Mouse (Mus musculus) adrenal gland, postnatal 10 days (tissue): ENCODE results near the gene Dpysl5. TPM values are rescaled to one million over a fixed set of nuclear protein-coding genes. Genes with fewer than 3 reads are reported as not detected.
"Not testable (repeated sequence)": the region's sequence is repeated elsewhere in the genome, so short reads cannot be mapped to it uniquely, and the experiment has no call there.

Source experiments
- DNase-seq: peaks from one replicate; pipeline ENCODE4 v3.0.0; 2021; ENCODE audit warnings: mixed read lengths
- long read RNA-seq, 2 experiments: library from polyadenylated mRNA; stranded (forward); transcript quantifications; one replicate each; pipeline ENCODE4 v2.0.0; 2021
- total RNA-seq, 2 experiments: library from RNA; stranded (reverse); gene quantifications; 2 replicates each; pipeline ENCODE4 v1.2.3; 2021

Dpysl5 gene
- 1 to 10 TPM; 4.5 to 8.8 TPM for total RNA-seq
- long read RNA-seq, experiment 1 = 0 reads
- long read RNA-seq, experiment 2, partial matches to known transcripts = 1 of 3 reads
- long read RNA-seq, experiment 2, other reads (novel, unspliced or antisense) = 2 of 3 reads

DNA sequence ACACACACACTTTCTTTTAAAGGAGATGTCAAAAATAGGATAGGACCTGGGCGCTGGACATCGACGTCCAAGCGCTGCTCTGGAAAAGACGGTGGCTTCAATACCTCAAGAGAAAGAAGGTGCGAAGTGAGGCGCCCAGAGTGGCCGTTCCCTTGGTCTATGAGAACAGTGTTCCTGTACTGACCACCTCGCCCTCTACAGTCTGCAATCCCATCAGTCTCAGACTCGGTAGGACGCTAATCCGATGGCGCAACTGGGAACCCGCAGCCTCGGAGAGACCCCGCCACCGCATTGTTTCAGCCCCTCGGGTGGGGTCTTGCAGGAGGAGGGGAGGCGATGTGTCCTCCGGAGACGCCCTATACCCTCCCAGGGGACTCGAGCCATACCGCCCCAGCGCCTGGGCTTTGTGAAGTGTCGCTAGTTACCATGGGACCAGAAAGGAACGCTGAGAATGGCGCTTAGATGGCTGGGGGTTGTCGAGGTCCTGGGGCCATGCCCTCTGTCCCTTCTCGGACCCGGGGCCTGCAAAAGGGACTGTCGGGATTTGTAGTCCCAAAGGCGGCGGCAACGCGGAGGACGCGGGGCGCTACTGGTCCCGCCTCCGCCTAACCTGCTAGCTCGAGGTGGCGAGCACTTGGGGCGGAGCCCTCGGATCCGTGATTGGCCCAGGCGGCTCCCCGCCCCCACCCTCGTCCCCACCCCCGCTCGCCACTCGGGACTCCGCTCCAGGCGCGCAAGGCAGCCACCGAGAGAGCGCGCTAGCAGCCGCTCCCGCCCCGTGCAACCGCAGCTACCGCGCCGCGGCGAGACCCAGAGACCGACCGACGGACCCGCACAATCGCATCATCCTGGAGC lies at the start of gene Dpysl5:
Gene Dpysl5, plus strand, starts transcription at position 418 of the 855 bp plus-strand sequence.
- DNase-seq = peak; percentile 79

GRCm38 (mm10) chr5:30665360-30665759 lies 46.0 kb upstream of the Dpysl5 start:
- no peak for DNase-seq

GRCm38 (mm10) chr5:30665968-30666367 lies 45.4 kb upstream of the Dpysl5 start:
- no peak for DNase-seq

DNA sequence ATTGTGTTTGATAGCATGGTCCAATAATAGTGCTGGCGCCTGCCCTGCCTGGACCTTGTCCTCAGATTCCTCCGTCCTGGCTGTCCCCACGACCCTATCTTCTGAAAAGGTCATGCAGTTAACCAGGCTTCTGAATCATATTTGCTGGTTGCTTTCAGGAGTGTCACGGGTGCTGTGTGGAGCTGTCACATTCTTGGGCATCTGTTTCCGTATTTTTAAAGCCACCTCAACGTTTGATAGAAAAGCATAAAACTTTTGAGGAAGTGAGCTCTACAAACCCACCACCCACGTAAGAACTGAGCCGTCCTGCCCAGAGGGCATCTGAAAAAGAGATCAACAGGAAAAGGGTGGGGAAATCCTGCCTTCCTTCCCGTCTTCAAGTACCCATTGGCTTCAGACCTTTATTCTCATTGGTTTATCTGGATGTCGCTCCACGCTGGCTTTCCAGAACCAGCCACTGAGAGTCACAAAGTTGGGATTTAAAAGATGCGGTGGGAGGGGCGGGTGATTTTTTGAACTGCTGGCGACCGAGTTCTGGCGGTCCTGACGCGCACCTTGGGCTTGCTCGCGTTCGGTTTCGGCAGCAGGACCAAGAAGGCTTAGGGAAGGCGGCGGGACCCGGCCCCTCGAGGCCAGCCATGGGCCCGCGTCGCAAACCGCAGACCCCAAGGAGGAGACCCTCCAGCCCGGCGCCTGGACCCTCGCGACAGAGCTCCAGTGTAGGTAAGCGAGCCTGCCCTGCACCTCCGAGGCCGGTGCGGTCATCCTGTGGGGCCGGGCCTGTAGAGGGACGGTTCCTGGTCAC lies 44.8 kb upstream of the Dpysl5 start, which contains the start of gene Cenpa:
Gene Cenpa, plus strand, starts transcription at position 387 of the 805 bp plus-strand sequence.
- DNase-seq = peak; percentile 90

GRCm38 (mm10) chr5:30667215-30667614 lies 44.1 kb upstream of the Dpysl5 start:
- DNase-seq = no peak

- DNase-seq = no peak
Measured at GRCm38 (mm10) chr5:30667686-30668085, 43.7 kb upstream of the Dpysl5 start.

GRCm38 (mm10) chr5:30668637-30669495 lies 42.5 kb upstream of the Dpysl5 start:
- DNase-seq = no peak

DNA sequence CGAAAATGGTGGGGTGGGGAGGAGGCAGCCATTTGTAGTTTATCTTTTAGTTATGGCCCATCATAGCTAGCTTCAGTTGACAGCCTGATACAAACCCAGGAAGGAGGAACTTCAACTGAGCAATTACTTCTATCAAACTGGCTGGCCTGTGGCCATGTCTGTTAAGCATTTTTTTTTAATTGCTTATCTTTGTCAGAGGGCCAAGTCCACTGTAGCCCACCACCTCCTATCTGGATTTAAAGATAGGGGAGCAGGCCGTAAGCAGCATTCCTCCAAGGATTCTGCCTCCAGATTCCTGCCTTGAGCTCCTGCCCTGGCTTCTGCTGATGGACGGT lies 41.9 kb upstream of the Dpysl5 start:
- no peak for DNase-seq

GRCm38 (mm10) chr5:30670091-30670490 lies 41.3 kb upstream of the Dpysl5 start:
- no peak for DNase-seq

- DNase-seq = no peak
Measured at GRCm38 (mm10) chr5:30674001-30674400, 37.4 kb upstream of the Dpysl5 start.

- DNase-seq = no peak
Measured at GRCm38 (mm10) chr5:30676800-30677199, 34.6 kb upstream of the Dpysl5 start.

DNA sequence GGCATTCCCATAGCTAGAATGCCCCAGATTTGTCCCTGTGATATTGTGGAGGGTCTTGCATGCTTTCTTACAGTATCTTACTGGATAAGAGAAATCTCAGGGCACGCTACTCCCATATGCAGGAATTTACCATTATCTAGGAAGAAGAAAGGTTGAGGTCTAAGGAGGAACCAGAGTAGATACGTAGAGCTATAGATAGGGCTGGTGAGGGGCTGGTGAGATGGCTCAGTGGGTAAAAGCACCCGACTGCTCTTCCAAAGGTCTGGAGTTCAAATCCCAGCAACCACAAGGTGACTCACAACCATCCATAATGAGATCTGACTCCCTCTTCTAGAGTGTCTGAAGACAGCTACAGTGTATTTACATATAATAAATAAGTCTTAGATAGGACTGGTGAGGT lies 33.3 kb upstream of the Dpysl5 start:
- DNase-seq = not testable (repeated sequence)

DNA sequence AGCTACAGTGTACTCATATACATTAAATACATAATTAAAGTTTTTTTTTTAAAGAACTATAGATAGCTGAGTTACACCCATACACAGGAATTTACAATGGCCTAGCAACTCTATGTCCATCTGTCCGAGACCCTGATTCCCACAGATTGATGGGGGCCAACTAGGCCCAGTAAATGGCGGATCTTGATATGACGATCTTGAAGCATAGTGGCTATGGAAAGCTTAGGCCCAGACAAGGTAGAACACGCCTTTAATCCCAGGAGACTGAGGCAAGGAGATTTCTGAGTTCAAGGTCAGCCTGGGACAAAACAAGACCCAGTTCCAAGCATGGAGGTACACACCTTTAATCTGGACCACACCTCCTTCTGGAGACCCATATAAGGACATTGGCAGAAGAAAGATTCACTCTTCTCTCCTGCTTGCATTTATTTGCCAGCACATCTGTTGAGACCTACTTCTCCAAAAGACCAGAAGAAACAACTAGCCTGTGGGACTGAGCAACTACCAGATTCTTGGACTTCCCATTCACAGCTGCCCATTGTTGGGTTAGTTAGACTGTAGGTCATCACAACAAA lies 32.6 kb upstream of the Dpysl5 start:
- DNase-seq = no peak

DNA sequence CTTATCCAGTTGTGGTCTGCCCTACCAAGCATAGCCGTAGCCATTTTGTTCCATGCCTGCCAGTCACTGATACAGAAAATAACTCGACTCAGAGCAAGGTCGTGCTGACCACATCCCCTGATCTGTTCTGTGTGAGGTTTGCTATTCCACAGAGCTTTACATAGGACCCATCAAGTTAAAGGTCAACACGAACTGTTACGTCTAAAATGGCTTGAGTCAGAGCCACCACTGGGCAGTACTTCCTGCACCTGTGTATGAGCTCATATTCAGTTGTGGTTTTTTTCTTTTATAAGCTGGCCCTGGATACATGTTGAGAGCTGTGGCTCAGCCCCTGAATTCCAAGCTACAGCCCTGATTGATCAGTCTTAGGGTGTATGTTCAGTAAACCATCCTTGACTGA lies 31.8 kb upstream of the Dpysl5 start:
- no peak for DNase-seq

- no peak for DNase-seq
Measured at GRCm38 (mm10) chr5:30681970-30682369, 29.4 kb upstream of the Dpysl5 start.

DNA sequence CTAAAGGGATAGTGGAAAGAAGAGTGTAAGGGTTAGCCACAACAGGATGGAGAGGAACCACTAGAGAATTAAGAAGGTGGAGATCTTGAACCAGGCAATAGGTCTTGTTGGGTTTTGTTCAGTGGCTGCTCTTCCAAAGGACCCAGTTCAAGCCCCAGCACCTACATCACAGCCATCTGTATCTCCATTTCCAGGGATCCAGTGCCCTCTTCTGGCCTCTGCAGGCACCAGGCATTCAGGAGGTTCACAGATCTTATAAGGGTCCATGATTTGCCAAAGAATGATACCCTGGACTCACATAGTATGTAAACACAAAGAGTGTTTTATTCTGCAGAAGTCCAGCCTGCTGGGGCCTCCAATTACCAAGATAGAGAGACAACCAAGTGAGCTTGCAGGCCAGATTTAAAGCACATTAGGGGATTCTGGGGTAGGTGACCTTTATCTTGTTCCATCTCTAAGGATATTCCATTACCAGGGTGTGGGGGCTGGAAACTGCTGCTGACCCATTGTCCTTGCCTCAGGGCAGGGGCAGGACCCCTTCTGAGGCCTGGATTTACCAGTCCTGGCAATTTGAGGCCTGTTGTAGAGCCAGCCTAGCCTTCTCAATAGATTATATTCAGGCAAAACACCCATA lies 28.3 kb upstream of the Dpysl5 start:
- no peak for DNase-seq

DNA sequence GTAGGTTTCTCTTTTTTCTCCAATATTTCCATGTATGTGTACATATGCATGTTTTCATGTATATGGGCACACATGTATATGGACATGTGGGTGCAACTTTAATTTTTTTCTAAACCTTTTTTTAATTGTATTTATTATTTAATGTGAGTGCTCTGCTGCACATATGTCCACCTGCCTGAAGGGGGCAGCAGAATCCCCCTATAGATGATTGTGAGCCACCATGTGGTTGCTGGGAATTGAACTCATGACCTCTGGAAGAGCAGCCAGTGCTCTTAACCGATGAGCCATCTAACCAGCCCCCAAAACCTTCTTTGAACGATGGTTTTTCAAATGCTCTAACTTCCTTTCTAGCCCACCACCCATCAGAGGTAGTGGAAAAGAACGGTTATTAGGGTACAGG lies 27.4 kb upstream of the Dpysl5 start:
- DNase-seq = no peak

GRCm38 (mm10) chr5:30686781-30687180 lies 24.6 kb upstream of the Dpysl5 start:
- no peak for DNase-seq

GRCm38 (mm10) chr5:30700361-30701000 lies 10.9 kb upstream of the Dpysl5 start:
- DNase-seq = no peak

DNA sequence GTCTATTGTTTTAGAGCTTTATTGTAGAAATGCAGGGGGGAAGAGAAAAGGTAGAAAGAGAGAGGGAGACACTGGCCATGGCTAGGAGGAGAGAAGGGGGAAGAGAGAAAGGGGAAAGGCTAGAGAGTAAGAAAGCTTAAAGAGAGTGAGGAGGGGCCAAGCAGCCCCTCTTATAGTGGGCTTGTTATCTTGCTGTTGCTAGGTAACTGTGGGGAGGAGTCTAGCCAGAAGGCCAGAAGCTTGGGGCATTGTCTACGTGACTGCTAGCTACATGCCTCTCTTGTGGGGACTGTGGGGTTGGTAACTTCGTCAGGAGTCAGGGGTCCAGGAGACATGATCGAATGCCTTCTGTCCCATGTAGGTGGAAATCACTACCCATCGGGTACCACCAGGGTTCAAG lies 10.0 kb upstream of the Dpysl5 start:
- not testable (repeated sequence) for DNase-seq

GRCm38 (mm10) chr5:30701866-30702265 lies 9.5 kb upstream of the Dpysl5 start:
- DNase-seq = no peak
